Mouse (Mus musculus) heart, adult 2 months (tissue): ENCODE data around the gene Vmn1r44.

Source experiments
- CTCF ChIP-seq: fragments of 200-600 bp; IDR thresholded peaks from 2 replicates; pipeline ENCODE4 v1.8.1; 2022; ENCODE audit warnings: antibody characterized with exemption, mild to moderate bottlenecking, moderate library complexity
- EP300 ChIP-seq: fragments of 200-500 bp; IDR thresholded peaks from 2 replicates; pipeline ENCODE4 v1.6.1; 2011; ENCODE audit warnings: low read depth, low read length, control low read depth; ENCODE audit not compliant: insufficient read depth
- POLR2A ChIP-seq: fragments of 200-500 bp; IDR thresholded peaks from 2 replicates; pipeline ENCODE4 v1.6.1; 2011; ENCODE audit warnings: mild to moderate bottlenecking, low read depth, low read length, control low read depth; ENCODE audit not compliant: insufficient read depth

- TF ChIP-seq POLR2A (no peak), CTCF (no peak), EP300 (no peak)
Measured at GRCm38 (mm10) chr6:89863792-89864191, 19.7 kb upstream of the Vmn1r44 start.
